Mouse (Mus musculus) liver, embryonic 11.5 days (tissue): Measurements from ENCODE around the gene BC029722. TPM values are rescaled to one million over a fixed set of nuclear protein-coding genes. Genes with fewer than 3 reads are reported as not detected.

Source experiments
- ATAC-seq: fragments of 200-750 bp; cut with Nextera tagmentation; replicated peaks from 2 replicates; pipeline ENCODE4 v1.8.0; 2017; ENCODE audit warnings: moderate number of reproducible peaks, mild to moderate bottlenecking, moderate TSS enrichment, moderate library complexity; ENCODE audit not compliant: low FRiP score
- DNase-seq: peaks from one replicate; pipeline ENCODE4 v3.0.0-alpha.2; 2017; ENCODE audit warnings: low spot score
- H3K27ac ChIP-seq: fragments of 300-500 bp; sonication (generic); 2 replicates; pipeline ENCODE4 v1.5.1; 2014; ENCODE audit warnings: mild to moderate bottlenecking, low read depth, low read length, control low read depth
- H3K27me3 ChIP-seq: fragments of 300-500 bp; sonication (generic); replicated peaks from 2 replicates; pipeline ENCODE4 v1.6.1; 2014; ENCODE audit warnings: low read length, mixed read lengths; ENCODE audit not compliant: control insufficient read depth, insufficient read depth
- H3K36me3 ChIP-seq: fragments of 300-500 bp; sonication (generic); 2 replicates; pipeline ENCODE4 v1.6.1; 2014; ENCODE audit warnings: mild to moderate bottlenecking, low read length, moderate library complexity, mixed read lengths; ENCODE audit not compliant: control insufficient read depth, insufficient read depth
- H3K4me1 ChIP-seq: fragments of 300-500 bp; sonication (generic); replicated peaks from 2 replicates; pipeline ENCODE4 v1.6.1; 2014; ENCODE audit warnings: low read length, mixed read lengths; ENCODE audit not compliant: control insufficient read depth, insufficient read depth
- H3K4me2 ChIP-seq: fragments of 300-500 bp; sonication (generic); 2 replicates; pipeline ENCODE4 v1.6.1; 2014; ENCODE audit warnings: mild to moderate bottlenecking, control low read depth, moderate library complexity
- H3K4me3 ChIP-seq: fragments of 300-500 bp; sonication (generic); 2 replicates; pipeline ENCODE4 v1.5.1; 2014; ENCODE audit warnings: low read depth, low read length, control low read depth
- H3K9ac ChIP-seq: fragments of 300-500 bp; sonication (generic); 2 replicates; pipeline ENCODE4 v1.6.1; 2014; ENCODE audit warnings: low read depth, low read length, control low read depth
- H3K9me3 ChIP-seq: fragments of 300-500 bp; sonication (generic); 2 replicates; pipeline ENCODE4 v1.6.1; 2016; ENCODE audit warnings: low read length, inconsistent platforms, mixed read lengths; ENCODE audit not compliant: control insufficient read depth
- WGBS: fragments of 180-500 bp; shearing (Covaris S2); extraction: QIAGEN DNeasy Blood & Tissue Kit; methylation state at CpG from one replicate; pipeline ENCODE4 v1.1.7; 2014; 5-methylcytosine and 5-hydroxymethylcytosine counted together
- polyA plus RNA-seq: library from polyadenylated mRNA; unstranded; fragments of >200 nt; fragmentation: Nextera tagmentation; extraction: Ambion mirVana; gene quantifications from 2 replicates; pipeline ENCODE4 v1.2.1, GENCODE M21; 2014

Gene BC029722
- polyA plus RNA-seq, 1 experiment from 2014 or later = 6.8 TPM

DNA sequence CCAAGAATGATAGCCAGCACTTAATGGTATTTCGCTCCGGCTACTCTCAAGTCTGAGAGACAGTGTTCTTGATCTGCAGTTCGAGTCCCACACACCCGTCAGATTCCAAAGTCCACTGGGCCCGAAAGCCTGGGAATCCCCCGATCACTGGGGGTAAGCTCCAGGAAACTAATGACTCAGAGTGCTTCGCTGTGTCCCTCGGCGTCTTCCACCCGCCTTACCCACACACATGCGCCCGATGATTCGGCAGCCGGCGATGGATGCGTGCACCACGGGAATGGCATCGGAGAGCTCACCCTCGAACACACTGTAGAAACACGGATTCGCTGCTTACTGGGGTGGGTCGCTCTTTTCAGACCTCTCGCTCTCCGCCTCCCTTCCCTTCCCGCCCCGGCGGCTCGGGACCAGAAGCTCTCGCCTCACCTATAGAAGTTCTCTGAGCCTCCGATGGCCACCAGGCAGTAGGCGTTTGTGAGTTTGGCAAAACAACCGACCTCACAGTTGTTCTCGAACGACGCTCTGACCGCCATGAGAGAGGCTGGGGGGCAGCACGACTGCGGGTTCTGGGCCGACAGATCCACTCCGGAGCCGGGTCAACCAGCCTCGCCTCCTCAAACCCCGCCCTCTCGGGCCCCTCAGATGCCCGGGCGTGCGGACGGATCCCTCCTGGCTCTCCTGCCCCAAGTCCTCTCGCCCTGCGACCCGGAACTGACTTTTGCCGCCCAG is 6.8 kb upstream of the BC029722 start:
- Histone ChIP-seq H3K9me3 (no peaks in the 10 kb centered on the region), H3K9ac (peak overlapping the region; percentile 71), H3K4me3 (peak overlapping the region; percentile 68), H3K4me1 (peaks cover 14% of the 10 kb centered on the region), H3K36me3 (peaks cover 20% of the 10 kb centered on the region), H3K27ac (peak overlapping the region; percentile 70), H3K27me3 (no peaks in the 10 kb centered on the region), H3K4me2 (peak overlapping the region; percentile 75)
- ATAC-seq (peak; percentile 7; the same call in 1 of the 2 replicates), DNase-seq (peak; percentile 46)
- WGBS = 1% methylated on average over 52 of the region's 52 CpGs

DNA sequence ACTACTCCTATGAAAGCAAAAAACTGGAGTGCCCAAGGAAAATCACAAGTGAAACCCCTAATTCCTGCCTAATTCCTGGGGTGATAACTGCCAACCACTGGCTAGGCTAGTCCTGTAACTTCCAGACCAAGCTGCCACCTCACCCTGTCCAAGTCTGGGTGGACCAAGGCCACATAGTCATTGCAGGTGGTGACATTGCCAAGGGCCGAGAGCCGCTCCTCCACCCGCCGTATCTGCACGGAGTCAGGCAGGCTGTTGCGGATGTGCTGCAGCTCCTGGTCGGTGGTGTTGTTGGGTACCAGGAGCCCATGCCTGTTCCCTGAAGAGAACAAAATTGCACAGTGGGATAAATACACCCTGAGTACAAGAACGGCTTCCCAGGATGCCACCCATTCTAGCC is 4.5 kb upstream of the BC029722 start:
- no peak for DNase-seq
- Histone ChIP-seq H3K9ac (no peak overlapping the region), H3K27me3 (no peaks in the 10 kb centered on the region), H3K36me3 (peaks cover 22% of the 10 kb centered on the region), H3K27ac (no peak overlapping the region), H3K9me3 (no peaks in the 10 kb centered on the region), H3K4me3 (no peak overlapping the region), H3K4me1 (peaks cover 18% of the 10 kb centered on the region), H3K4me2 (no peak overlapping the region)
- WGBS = 96% methylated on average over 8 of the region's 8 CpGs
- ATAC-seq = no peak

DNA sequence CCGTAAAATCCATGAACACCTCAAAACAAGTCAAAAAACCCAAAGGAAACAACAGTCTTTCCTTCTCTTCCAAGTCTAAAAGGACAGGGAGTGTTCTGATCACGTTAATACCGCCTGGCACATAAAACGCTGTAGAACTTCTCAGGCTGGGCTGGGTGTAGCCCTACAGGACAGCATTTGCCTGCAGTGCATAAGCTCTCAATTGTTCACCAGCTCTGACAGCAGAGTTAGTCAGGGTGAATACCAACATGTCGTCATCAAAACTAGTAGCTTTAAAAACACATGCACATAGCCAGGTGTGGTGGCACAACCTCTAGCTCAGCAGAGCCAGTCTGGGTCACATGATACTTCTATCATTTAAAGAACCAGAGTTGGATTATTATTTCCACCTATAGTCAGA is 1.6 kb upstream of the BC029722 start:
- Histone ChIP-seq H3K36me3 (peaks cover 22% of the 10 kb centered on the region), H3K4me1 (peaks cover 19% of the 10 kb centered on the region), H3K27ac (no peak overlapping the region), H3K9me3 (no peaks in the 10 kb centered on the region), H3K4me3 (no peak overlapping the region), H3K9ac (no peak overlapping the region), H3K27me3 (no peaks in the 10 kb centered on the region), H3K4me2 (no peak overlapping the region)
- 90% methylated on average over 5 of the region's 5 CpGs for WGBS
- DNase-seq (no peak), ATAC-seq (no peak)

DNA sequence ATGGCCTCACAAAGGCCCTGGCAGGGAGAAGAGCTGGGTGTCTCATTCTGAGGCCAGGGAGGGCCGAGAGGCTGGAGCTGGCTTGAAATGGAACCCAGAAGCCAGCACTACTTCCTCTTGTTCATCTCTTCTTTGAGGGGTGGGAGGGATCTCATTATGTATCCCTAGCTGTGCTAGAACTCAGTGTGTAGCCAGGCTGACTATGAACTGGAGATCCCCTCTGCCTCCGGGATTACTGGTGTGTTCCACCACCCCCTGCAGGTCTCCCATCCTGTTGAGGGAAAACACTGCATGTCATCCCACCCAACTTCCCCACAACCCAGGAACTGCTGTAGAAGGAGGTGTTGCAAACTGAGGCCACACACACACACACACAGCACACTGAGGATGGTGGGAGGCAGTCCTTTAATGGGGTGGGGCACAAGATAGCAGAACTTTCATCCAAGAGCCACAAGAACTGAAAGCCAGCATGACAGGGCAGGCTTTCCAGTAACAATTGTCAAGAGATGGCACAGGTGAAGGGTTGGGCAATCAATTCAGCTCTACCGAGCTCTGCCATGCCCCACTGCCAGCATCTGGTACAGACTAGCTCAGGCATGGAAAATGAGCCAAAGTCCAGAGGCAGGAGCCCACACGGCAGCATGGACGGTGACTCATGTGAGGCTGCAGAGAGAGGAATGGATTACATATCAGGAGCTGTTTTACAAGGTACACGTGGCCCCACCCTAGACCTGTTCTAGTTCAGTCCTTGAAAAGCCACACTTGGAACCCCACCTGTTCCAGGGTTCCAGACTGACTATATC is 424 bp upstream of the BC029722 start:
- Histone ChIP-seq H3K9ac (no peak overlapping the region), H3K27me3 (no peaks in the 10 kb centered on the region), H3K4me2 (peak overlapping the region; percentile 93), H3K9me3 (no peaks in the 10 kb centered on the region), H3K4me3 (no peak overlapping the region; the same call in 1 of the 2 replicates), H3K36me3 (peaks cover 22% of the 10 kb centered on the region), H3K27ac (peak overlapping the region; percentile 5; the same call in 1 of the 2 replicates), H3K4me1 (peaks cover 13% of the 10 kb centered on the region)
- no peak for DNase-seq
- ATAC-seq = no peak
- 64% methylated on average over 6 of the region's 6 CpGs for WGBS

DNA sequence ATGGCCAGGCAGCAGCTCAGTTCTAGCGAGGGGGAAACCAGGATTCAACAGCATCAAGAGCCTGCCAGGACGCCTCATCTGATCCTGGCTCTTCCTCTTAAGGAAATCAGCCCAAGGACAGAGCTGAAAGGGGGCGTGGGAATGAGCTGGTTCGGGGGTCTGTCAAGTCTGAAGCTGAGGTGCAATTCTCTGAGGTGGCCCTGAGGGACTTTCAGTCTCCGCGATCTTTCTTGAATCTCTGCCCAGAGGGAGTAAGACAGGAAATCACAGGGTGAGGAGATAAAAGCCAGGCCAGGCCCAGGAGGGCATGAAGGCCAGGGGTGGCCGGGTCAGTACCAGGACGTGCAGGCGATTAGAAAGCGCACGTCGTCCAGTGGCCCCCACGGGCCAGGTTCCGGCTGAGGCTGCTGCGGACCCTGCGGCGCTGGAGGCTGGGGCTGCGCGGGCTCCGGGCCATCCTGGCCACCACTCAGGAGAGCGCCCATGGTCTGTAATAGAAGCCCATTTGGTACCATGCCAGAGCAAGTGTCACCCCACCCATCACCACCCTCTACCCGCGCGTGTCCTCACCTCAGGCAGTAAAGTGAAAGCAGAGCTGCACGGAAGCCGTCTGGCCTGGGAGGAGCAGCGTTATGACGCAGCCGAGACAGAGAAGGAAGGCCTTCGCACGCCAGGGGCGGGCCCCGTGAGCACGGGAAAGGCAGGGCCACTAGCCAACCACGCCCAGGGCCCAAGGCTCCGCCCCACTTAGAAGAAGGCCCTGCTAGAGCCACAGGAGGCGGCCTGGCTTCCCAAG is 432 bp downstream of the BC029722 start:
- H3K9me3 ChIP-seq = no peaks in the 10 kb centered on the region
- ATAC-seq = peak; percentile 96
- no peaks in the 10 kb centered on the region for H3K27me3 ChIP-seq
- peak; percentile 92 for DNase-seq
- peak overlapping the region; percentile 76 for H3K9ac ChIP-seq
- H3K4me3 ChIP-seq = peak overlapping the region; percentile 74
- peaks cover 20% of the 10 kb centered on the region for H3K36me3 ChIP-seq
- H3K4me1 ChIP-seq = peaks cover 13% of the 10 kb centered on the region
- peak overlapping the region; percentile 93 for H3K4me2 ChIP-seq
- peak overlapping the region; percentile 29; the same call in 1 of the 2 replicates for H3K27ac ChIP-seq
- WGBS = 3% methylated on average over 37 of the region's 37 CpGs

DNA sequence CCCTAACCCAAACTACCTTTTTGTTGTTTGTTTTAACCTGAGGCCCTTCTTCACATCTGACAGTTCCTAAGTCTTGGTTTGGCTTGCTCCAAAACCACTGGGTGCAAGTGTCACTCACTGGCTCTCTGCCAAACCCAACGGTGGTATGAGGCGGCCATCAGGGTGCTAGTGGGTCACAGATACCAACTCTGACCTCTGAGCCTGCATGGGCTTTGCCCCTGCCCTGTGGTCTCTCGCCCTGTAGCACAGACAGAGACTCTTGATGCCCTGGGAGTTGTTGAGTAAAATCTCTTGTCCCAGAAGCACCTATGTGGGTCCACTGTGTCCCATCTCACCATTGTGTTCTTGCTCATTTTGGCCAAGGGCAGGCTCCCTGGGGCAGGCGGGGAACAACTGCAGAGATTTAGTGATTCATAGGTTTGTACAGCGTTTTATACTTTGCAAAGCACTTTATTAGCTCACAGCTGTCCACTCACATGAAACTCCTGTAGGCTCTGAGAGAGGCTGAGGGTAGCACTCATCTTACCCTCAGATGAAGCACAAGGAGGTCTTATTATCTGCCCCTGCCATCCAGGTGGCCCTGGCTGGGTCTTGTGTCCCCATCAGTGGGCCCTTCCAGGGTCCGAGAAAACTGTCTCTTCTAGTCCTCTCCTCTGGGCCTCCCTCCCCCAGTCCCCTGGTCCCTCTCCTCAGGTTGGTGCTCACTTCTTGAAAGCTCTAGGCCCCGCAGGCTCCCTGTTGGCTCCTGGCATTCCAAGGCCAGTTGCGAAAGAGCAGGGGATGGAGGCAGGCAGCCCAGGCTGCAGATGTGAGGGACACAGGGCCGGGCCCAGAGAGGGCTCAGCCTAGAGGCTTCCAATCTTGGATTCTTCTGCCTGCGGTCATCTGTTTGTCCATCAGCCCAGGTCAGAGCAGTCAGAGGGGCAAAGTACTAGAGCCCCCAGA is 1.7 kb downstream of the BC029722 start:
- 78% methylated on average over 10 of the region's 10 CpGs for WGBS
- Histone ChIP-seq H3K27me3 (no peaks in the 10 kb centered on the region), H3K4me2 (peak overlapping the region; percentile 93), H3K4me1 (peaks cover 13% of the 10 kb centered on the region), H3K27ac (no peak overlapping the region), H3K9ac (no peak overlapping the region), H3K4me3 (peak overlapping the region; percentile 74), H3K9me3 (no peaks in the 10 kb centered on the region), H3K36me3 (peaks cover 11% of the 10 kb centered on the region)
- ATAC-seq (no peak), DNase-seq (no peak)

DNA sequence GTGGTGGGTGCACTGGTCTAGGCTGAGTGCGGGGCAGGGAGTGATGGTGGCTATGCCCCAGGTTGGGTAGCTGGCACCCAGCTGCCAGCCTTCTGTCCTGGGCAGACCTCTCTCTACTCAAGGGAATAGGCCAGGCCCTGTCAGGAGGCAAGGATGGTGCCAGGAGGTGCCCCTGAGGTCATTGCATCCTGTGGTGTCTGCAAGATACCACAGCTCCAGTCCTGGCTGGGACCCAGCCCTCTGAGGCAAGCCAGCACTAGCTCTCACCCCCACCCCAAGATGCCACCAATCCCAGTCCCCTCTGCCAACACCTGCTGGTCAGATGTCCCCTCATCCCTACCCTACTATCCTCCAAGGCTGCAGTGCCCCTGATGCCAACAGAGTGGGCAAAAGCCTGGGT is 3.0 kb downstream of the BC029722 start:
- Histone ChIP-seq H3K27ac (no peak overlapping the region), H3K36me3 (peaks cover 3% of the 10 kb centered on the region; the same call in 1 of the 2 replicates), H3K9ac (no peak overlapping the region), H3K4me2 (no peak overlapping the region), H3K27me3 (no peaks in the 10 kb centered on the region; the same call in 1 of the 2 replicates), H3K9me3 (no peaks in the 10 kb centered on the region), H3K4me1 (peaks cover 13% of the 10 kb centered on the region), H3K4me3 (no peak overlapping the region)
- no peak for DNase-seq
- 100% methylated on average over 1 of the region's 1 CpGs for WGBS
- ATAC-seq = no peak
